Mouse (Mus musculus) common myeloid progenitor, adult 5-6 weeks (primary cell): ENCODE data around the gene Dytn. TPM values are rescaled to one million over a fixed set of nuclear protein-coding genes. Genes with fewer than 3 reads are reported as not detected.
A peak's percentile ranks its signal among the peaks of the same experiment; 100 is the strongest.
"Not testable (repeated sequence)": the region's sequence is repeated elsewhere in the genome, so short reads cannot be mapped to it uniquely, and the experiment has no call there.

Source experiments
- ATAC-seq: replicated peaks from 2 replicates; pipeline ENCODE4 v1.8.0; 2016; ENCODE audit warnings: low read depth, mild to moderate bottlenecking, moderate TSS enrichment, inconsistent platforms; ENCODE audit not compliant: poor library complexity, severe bottlenecking
- total RNA-seq: library from RNA; stranded (forward); fragments of 200-1000, 187-1606 nt; gene quantifications from 2 replicates; pipeline ENCODE4 v1.2.3, GENCODE M21; 2017

The Dytn gene
- total RNA-seq = not detected in 2 replicates

DNA sequence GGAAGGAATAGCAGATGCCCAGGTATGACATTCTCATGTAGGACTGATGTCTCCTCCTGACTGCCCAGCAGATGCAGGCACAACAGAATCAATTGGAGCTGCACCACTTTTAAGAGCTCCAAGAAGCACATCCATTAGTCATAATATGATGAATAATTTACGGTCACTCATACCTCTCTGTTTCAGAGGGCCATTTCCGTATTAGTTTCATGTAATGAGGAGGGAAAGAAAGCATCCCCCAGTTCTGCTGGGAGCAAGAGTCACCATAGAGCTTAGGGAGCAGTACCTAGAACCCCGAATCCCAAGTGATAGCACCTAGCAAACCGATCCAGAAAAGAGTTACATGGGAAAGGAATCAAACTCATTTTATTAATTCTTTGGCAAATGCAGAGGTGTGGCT is at the start of gene Dytn:
Dytn (minus strand) TSS at position 101 of the 400 bp plus-strand sequence.
- ATAC-seq = no peak

- ATAC-seq = peak; percentile 99
These were observed 43.6 kb upstream of the Dytn start, which contains the start of the genes Mdh1b and Fastkd2 for GRCm38 (mm10) chr1:63730240-63730771. Gene Mdh1b (minus strand): TSS chr1:63730318. Gene Fastkd2 (plus strand): TSS chr1:63730614.

DNA sequence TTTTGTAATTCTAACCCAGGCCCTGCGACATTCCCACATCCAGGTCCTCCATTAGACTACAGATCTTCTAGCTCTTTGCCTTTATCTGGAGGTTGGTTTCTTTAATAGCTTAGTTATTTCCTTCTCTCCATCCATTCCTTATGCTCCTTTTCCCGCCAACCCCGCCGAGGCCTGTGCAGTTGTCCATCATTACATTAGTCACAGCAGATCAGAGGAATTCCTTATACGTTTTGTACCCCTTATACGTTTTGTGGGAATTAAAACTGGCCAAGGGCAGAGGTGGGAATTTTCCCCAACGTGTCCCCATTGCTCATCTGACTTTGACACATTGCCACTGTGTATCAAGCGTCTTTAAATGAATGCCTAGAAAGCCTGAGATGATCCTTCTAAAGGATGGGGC is 43.1 kb upstream of the Dytn start:
- no peak for ATAC-seq

DNA sequence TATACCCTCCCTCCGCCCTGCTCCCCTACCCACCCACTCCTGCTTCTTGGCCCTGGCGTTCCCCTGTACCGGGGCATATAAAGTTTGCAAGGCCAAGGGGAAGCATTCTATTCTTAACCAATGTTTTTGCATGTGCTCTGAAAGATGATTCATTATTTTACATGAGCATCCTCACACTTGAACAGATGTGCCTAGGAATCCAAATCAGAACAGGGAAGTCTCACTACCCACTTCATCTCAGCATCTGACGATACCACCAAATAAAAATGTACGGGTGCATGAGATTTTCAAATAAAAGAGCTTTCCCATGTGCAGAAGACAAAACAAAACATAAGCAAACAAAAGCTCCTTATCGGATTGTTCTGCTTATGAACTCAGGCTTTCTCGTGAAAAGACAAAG is 33.4 kb upstream of the Dytn start:
- ATAC-seq = no peak

DNA sequence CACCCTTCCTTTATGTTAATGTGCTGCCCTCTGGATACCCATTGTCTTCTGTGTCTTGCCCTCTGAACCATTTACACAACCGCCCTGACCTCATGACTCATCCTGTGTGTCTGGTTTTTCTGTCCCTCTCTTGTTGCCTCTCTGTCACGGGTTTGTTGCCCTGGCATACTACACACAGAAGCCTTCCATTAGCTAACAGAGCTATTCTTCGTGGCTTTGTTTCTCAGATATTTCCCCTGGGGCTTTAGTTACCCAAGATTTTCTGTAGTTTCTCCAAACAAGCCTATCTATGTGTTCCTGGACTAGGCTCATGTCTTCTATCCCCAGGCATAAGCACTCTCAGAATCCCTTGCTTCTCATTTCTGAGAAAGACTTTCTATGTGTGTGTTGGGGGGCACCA is 22.1 kb upstream of the Dytn start:
- no peak for ATAC-seq

DNA sequence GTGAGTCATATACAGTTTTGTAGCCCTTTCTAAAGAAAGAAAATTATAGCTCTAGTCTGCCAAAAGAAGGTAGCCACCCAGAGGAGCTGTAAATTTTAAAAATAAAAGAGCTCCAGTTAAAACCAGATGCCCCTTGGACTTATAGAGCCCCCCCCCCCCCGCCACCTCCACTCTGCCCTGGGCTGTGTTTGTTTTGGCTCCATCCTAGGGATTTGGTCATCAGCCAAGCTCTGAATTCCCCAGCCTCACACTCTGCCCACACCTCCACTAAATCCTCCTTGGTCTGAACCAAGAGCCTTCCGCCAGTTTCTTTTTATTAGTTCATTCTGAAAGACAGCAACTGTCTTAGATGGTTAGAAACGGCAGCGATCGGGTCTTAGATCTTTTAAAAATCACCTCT is 19.0 kb upstream of the Dytn start:
- ATAC-seq = no peak

DNA sequence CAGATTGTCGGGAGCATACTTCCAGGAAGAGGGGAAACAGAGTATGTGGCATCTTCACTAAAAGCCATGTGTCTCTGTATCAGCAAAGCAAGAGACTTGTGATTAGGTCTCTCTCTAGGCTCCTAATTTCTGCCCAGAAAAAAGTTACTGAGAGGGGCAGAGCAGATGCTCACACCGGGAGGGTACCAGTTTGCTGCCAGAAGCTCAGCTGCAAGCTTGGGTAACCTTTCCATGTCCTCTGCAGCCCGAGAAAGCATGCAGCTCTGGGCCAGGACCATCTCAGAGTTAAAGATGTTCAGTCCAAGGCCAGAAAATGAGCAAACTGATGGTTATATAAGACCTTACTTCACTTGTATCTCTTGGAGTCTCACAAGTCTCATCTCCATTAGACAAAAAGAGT is 10.1 kb upstream of the Dytn start:
- ATAC-seq = no peak

DNA sequence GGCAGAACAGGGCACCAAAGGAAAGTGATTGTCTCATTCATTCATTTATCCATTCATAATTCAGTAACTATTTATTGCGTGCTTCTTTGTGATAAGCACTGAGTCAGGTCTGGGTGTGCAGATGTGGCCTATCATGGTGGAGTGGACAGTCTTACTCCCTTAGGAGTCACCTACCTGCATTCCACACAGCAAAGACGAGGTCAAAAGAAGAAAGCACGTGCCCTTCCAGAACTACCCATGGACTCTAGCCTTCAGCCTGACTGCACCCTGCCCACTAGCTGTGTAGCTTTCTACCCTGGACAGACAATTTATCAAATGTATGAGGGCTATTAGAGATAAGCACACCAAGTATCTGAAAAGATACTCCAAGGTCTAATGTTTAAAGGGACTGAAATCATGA is 10.8 kb downstream of the Dytn start:
- no peak for ATAC-seq

GRCm38 (mm10) chr1:63668852-63669160 is 17.9 kb downstream of the Dytn start:
- peak; percentile 93 for ATAC-seq

DNA sequence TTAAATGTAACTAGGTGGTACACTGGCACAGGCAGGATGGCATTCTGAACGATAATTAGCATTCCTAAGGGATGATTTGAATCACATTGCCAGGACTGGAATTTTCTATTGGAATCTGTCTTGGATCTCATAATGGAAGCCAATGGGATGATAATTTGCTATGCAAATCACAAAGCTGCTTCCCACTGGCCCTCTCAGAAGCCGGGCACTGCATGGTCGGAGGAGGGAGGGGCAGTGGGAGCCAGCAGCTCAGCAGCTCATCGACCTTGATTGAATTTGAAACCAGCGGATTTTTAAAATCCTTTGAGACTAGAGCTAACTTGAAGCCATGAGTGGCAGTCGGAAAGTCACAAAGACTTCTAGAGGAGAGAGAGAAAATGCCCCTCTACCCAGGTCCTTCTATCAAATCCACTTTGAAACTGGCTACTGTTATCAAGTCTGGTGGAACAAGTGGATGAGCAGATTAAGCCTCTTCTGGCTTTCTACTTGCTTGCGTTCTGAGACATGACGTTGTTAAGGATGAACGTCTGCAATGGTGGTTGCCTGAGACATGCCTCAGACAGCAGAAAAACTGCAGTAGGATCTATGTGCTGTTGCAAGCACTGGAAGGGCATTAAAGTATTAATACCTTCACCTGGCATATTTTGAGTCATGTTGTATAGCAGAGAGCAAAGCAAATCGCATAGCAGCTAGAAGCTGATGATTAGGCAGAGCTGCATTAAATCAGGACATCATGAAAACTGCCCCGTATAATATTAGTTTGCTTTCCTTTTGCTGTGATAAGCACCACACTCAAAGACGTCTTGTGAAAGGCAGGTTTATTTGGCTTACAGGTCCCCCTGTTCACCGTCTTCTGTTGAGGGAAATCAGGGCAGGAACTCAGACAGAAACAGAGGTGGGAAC is 18.5 kb downstream of the Dytn start:
- ATAC-seq = no peak

GRCm38 (mm10) chr1:63667201-63667948 is 19.4 kb downstream of the Dytn start:
- ATAC-seq = no peak

- no peak for ATAC-seq
These were observed 20.6 kb downstream of the Dytn start for GRCm38 (mm10) chr1:63666089-63666488.

- peak; percentile 80 for ATAC-seq
These were observed 27.1 kb downstream of the Dytn start for GRCm38 (mm10) chr1:63659591-63659990.

- peak; percentile 90 for ATAC-seq
These were observed 28.7 kb downstream of the Dytn start for GRCm38 (mm10) chr1:63658016-63658415.

DNA sequence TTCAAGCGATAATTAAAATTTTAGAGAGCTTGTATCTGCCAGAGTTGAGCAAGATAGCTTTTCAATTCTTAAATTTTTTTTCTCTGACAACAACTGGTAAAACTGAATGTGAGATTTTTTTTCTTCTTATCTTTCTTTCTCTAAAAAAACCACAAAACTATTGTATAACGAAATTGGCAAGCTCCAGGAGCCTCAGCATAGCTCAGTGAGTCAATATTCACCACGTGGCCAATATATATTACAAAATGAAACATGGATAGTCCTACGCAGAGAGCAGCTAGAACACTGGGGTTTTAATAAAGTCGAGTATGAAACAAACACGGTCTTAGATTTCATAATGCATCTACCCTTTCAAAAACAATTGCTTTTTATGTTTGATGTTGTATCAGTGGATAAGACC is 46.8 kb downstream of the Dytn start:
- ATAC-seq = no peak

GRCm38 (mm10) chr1:63630390-63630789 is 56.3 kb downstream of the Dytn start:
- not testable (repeated sequence) for ATAC-seq

GRCm38 (mm10) chr1:63628211-63628610 is 58.5 kb downstream of the Dytn start:
- no peak for ATAC-seq

DNA sequence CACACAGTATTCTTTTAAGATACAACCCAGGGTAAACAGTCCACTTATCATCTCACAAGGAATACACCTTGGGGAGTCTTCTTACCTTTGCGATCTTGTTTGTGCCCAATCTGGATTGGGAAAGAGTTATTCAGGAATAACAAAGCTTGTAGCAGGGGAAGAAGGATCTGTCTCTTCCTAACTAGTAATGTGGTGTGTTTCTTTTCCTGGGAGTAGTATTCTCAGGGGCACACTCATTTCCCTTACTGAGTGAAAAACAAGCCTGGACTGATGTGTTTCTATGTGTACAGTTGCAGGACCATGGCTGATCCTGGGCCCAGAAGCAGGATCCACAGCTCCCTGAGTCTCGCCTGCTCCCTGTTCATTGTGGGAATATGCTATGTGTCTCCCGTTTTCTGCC is 71.1 kb downstream of the Dytn start, which contains the start of gene Gm39653:
Gm39653 (plus strand) TSS at position 301 of the 400 bp plus-strand sequence.
- no peak for ATAC-seq

DNA sequence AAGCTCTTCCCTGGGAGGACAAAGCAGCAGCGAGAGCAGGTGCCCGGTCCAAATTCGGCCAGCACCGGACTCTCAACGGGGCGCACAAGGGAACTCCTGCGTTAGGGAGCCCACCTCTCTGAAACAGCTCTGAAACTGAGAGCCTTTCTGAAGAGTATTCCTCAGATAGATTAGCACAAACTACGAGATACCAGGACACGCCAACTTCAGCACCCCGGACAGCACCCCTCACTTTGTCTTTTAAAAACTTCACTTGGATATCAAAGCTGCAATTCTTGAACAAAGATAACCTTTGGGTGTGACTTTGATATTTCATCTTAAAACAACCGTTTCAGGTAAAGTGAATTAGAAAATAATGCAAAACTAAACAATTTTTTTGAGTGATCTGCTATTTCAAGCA is 72.1 kb downstream of the Dytn start:
- no peak for ATAC-seq

GRCm38 (mm10) chr1:63609613-63610012 is 77.1 kb downstream of the Dytn start:
- ATAC-seq = no peak
